Mouse (Mus musculus) liver, adult 10 weeks (tissue): ENCODE measurements around the gene Serpina9. TPM values are rescaled to one million over a fixed set of nuclear protein-coding genes. Genes with fewer than 3 reads are reported as not detected.

Experiments used
- polyA plus RNA-seq: library from polyadenylated mRNA; stranded (reverse); fragments of 350-450 nt; fragmentation: Illumina TruSeq; extraction: RNeasy Lipid Tissue Mini Kit (QIAGEN cat#74804); gene quantifications from one replicate; pipeline ENCODE4 v1.2.3, GENCODE M21; 2014; ENCODE audit warnings: low read depth, low replicate concordance

The Serpina9 gene
- 0.37 TPM for polyA plus RNA-seq

DNA sequence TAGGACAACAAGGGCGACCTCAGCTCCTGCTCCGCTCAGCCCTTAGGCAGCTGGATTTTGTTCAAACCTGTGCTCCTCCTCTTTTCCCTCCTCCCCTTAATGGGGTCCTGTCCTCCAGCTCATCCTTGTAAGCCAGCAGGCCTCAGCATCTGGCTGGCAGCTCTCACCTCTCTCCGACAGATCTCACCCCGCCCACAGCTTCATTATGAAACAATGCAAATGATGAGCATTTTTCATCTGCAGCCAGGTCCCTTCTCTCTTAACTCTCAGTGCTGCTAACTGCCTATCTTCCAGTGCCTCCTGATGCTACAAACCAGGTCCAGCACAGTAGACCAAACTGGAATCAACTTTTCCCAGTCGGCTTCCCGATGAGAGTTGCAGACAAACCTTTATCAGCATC lies at the start of gene Serpina9:
TSS of gene Serpina9 (minus strand) at position 136 of the 400 bp plus-strand sequence.

DNA sequence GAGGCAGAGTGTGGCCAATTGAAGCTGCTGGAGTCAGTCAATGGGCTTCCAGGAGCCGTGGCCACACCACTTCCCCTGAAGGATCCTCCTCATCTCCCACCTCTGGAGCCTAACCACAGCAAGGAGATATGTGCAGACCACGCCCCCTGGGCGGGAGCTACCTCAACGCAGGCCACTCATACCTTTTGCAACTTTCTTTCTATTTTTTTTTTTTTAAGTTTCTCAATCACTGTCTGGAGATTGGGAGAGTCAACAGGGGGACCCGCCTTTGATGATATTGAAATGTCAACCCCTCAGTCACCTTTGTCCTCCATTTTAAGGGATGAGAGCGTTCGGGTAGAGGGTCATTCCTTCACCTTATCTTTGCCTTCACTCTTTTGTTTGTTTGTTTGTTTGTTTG lies 30.8 kb upstream of the Serpina9 start, which contains the start of gene Serpina12:
TSS of gene Serpina12 (minus strand) at position 101 of the 400 bp plus-strand sequence.

DNA sequence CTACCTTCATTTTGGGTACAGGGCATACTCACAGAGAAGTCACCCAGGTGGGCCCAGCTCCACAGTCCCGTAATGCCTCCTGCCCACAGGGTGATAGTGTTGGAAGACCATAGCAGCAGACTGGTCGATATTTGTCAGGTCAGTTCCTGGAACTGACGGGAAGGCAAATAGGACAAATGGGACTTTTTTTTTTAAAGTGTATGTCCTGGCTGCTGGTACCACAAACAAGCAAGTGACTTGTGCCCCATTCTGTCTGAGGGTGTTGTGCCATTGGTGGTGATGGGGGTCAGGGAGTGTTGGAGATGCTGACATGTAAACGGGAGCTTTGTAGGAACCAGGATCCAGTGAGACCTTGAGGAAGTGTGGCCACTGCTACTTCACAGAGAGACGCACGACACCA lies 23.7 kb downstream of the Serpina9 start, which contains the start of gene Serpina11:
TSS of gene Serpina11 (minus strand) at position 101 of the 400 bp plus-strand sequence.

DNA sequence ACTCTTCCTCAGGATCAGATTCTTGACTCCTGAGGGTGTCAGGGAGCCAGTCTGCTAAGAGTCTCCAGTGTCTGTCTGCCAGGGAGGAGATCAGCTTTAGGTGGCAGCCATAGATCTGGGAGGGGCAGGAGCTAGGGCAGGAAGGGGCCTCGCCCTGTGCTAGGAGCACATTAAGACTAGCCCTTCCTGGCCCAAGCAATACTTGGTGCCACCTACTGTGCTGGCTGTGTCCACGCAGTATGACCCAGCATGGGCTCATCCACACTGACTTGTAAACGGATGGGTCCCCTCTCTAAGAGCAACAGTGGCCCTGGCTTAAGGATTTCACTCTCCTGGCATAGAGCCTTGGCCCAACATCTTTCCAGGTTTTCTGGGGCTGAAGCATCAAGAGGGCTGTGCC lies 54.8 kb downstream of the Serpina9 start, which contains the start of gene Serpina1e:
TSS of gene Serpina1e (minus strand) at position 178 of the 400 bp plus-strand sequence.

Other genes with a start within 250 kb of the Serpina9 start
- gene Serpina1d, start 240.2 kb downstream of the Serpina9 start, polyA plus RNA-seq, result 3,563 TPM
- gene Serpina1b, start 183.4 kb downstream of the Serpina9 start, polyA plus RNA-seq, result 5,433 TPM
- gene Serpina1a, start 150.2 kb downstream of the Serpina9 start, polyA plus RNA-seq, result 4,926 TPM
- 4,710 TPM for gene Serpina1c, start 108.9 kb downstream of the Serpina9 start, polyA plus RNA-seq
- 214 TPM for gene Serpina1e, start 54.8 kb downstream of the Serpina9 start, polyA plus RNA-seq
- 6.4 TPM for gene Serpina11, start 23.8 kb downstream of the Serpina9 start, polyA plus RNA-seq
- gene Serpina12, start 30.7 kb upstream of the Serpina9 start, polyA plus RNA-seq, result 0.69 TPM
- not detected for gene Serpina5, start 87.4 kb upstream of the Serpina9 start, polyA plus RNA-seq
- gene Serpina3a, start 99.0 kb upstream of the Serpina9 start, polyA plus RNA-seq, result not detected
- not detected for gene Serpina3b, start 114.2 kb upstream of the Serpina9 start, polyA plus RNA-seq
- not detected for gene Serpina3c, start 140.1 kb upstream of the Serpina9 start, polyA plus RNA-seq
- gene Serpina3f, start 200.8 kb upstream of the Serpina9 start, polyA plus RNA-seq, result 3.5 TPM
- 7.4 TPM for gene Serpina3g, start 222.5 kb upstream of the Serpina9 start, polyA plus RNA-seq
- gene Serpina3i, start 249.4 kb upstream of the Serpina9 start, polyA plus RNA-seq, result not detected